Mouse (Mus musculus) left cerebral cortex, adult 18-20 months (tissue): Measurements from ENCODE around the gene 2610021A01Rik. TPM values are rescaled to one million over a fixed set of nuclear protein-coding genes. Genes with fewer than 3 reads are reported as not detected.
A peak's percentile ranks its signal among the peaks of the same experiment; 100 is the strongest.
"Not testable (repeated sequence)": the region's sequence is repeated elsewhere in the genome, so short reads cannot be mapped to it uniquely, and the experiment has no call there.

Experiments used
- DNase-seq, 2 experiments: peaks; one replicate each; pipeline ENCODE4 v3.0.0; 2021 to 2022; ENCODE audit warnings: low spot score in 2 of 2, mixed read lengths in 1 of 2
- long read RNA-seq, 2 experiments: library from polyadenylated mRNA; stranded (forward); transcript quantifications; one replicate each; pipeline ENCODE4 v2.0.0; 2021
- total RNA-seq, 2 experiments: library from RNA; stranded (reverse); gene quantifications; 2 replicates each; pipeline ENCODE4 v1.2.3; 2021

The 2610021A01Rik gene
- total RNA-seq, result 10 to 100 TPM; 32.6 to 36.0 TPM
- long read RNA-seq, experiment 1, full-length matches to known transcripts, result 2 of 13 reads
- long read RNA-seq, experiment 1, partial matches to known transcripts, result 3 of 13 reads
- long read RNA-seq, experiment 1, other reads (novel, unspliced or antisense), result 8 of 13 reads
- long read RNA-seq, experiment 2, full-length matches to known transcripts, result 2 of 5 reads
- long read RNA-seq, experiment 2, partial matches to known transcripts, result 0 of 5 reads
- long read RNA-seq, experiment 2, other reads (novel, unspliced or antisense), result 3 of 5 reads

- DNase-seq, result peak; percentile 90 to 92
Observed at GRCm38 (mm10) chr7:41599034-41599813, at the start of gene 2610021A01Rik. Gene 2610021A01Rik (plus strand): TSS chr7:41599230.

- DNase-seq, result no peak
Observed at GRCm38 (mm10) chr7:41560681-41561080, 38.3 kb upstream of the 2610021A01Rik start.

GRCm38 (mm10) chr7:41573562-41573961 lies 25.5 kb upstream of the 2610021A01Rik start, which contains the start of gene Gm6871:
Gene Gm6871 (minus strand): TSS chr7:41573662.
- not testable (repeated sequence) for DNase-seq

GRCm38 (mm10) chr7:41577956-41578355 lies 21.1 kb upstream of the 2610021A01Rik start:
- DNase-seq, result no peak

- no peak for DNase-seq
Observed at GRCm38 (mm10) chr7:41582028-41582427, 17.0 kb upstream of the 2610021A01Rik start.

GRCm38 (mm10) chr7:41587831-41588230 lies 11.2 kb upstream of the 2610021A01Rik start:
- DNase-seq, result not testable (repeated sequence)

GRCm38 (mm10) chr7:41598615-41599014 lies 415 bp upstream of the 2610021A01Rik start:
- no peak for DNase-seq

GRCm38 (mm10) chr7:41599932-41600548 lies 1.0 kb downstream of the 2610021A01Rik start:
- no peak for DNase-seq

GRCm38 (mm10) chr7:41611654-41612053 lies 12.6 kb downstream of the 2610021A01Rik start:
- no peak for DNase-seq

GRCm38 (mm10) chr7:41616241-41616640 lies 17.2 kb downstream of the 2610021A01Rik start:
- not testable (repeated sequence) for DNase-seq

GRCm38 (mm10) chr7:41632409-41633220 lies 33.6 kb downstream of the 2610021A01Rik start, which contains the start of gene Zfp788:
Gene Zfp788 (plus strand): TSS chr7:41633203.
- DNase-seq, result peak; percentile 92 to 95

- DNase-seq, result peak; percentile 84 to 90
Observed at GRCm38 (mm10) chr7:41633221-41633984, 34.4 kb downstream of the 2610021A01Rik start.

- not testable (repeated sequence) for DNase-seq
Observed at GRCm38 (mm10) chr7:41674326-41674725, 75.3 kb downstream of the 2610021A01Rik start.

Other genes starting within 250 kb of the 2610021A01Rik start
- 10 to 100 TPM; 11.2 to 12.2 TPM for gene AI987944, start 205.9 kb upstream of the 2610021A01Rik start, total RNA-seq
- under 1 TPM; 0.42 to 0.51 TPM for gene Vmn2r57, start 150.5 kb upstream of the 2610021A01Rik start, total RNA-seq
- gene Gm20449, start 99.8 kb upstream of the 2610021A01Rik start, total RNA-seq, result under 1 TPM in 1 of 2 experiments, not detected in 1; 0.40 TPM
- 1 to 10 TPM; 8.3 to 8.5 TPM for gene AW146154, start 99.3 kb upstream of the 2610021A01Rik start, total RNA-seq
- not detected for gene Gm6871, start 25.6 kb upstream of the 2610021A01Rik start, total RNA-seq
- gene Zfp788, start 34.0 kb downstream of the 2610021A01Rik start, total RNA-seq, result 10 to 100 TPM; 38.7 to 43.5 TPM